Mouse (Mus musculus): ENCODE measurements around the gene Col8a1. TPM values are rescaled to one million over a fixed set of nuclear protein-coding genes. Genes with fewer than 3 reads are reported as not detected.

Gene Col8a1
- polyA plus RNA-seq, 1 experiment from 2014 or later: 0.73 TPM

GRCm38 (mm10) chr16:57750549-57750948, 4.0 kb downstream of the Col8a1 start:
- Histone ChIP-seq H3K27ac (ENCODE audit: low read depth, low read length) (no peak overlapping the region), H3K4me2 (replicated peaks; ENCODE audit: low read depth, low read length) (no peak overlapping the region), H3K27me3 (ENCODE audit: control insufficient read depth, insufficient read depth, low read length) (no peaks in the 10 kb centered on the region), H3K4me3 (ENCODE audit: low read length) (no peak overlapping the region), H3K4me1 (ENCODE audit: control insufficient read depth, insufficient read depth, low read length) (peaks cover 3% of the 10 kb centered on the region; the same call in 1 of the 2 replicates), H3K9me3 (ENCODE audit: control insufficient read depth, low read length) (no peaks in the 10 kb centered on the region), H3K36me3 (ENCODE audit: control insufficient read depth, insufficient read depth, low read length) (no peaks in the 10 kb centered on the region), H3K9ac (ENCODE audit: low read depth, low read length) (no peak overlapping the region)
- 64% methylated on average over 2 of the region's 2 CpGs for WGBS
- no peak for ATAC-seq (ENCODE audit: low FRiP score, low TSS enrichment)

- Histone ChIP-seq H3K9me3 (ENCODE audit: control insufficient read depth, low read length) (no peaks in the 10 kb centered on the region), H3K36me3 (ENCODE audit: control insufficient read depth, insufficient read depth, low read length) (no peaks in the 10 kb centered on the region), H3K27me3 (ENCODE audit: control insufficient read depth, insufficient read depth, low read length) (no peaks in the 10 kb centered on the region), H3K4me1 (ENCODE audit: control insufficient read depth, insufficient read depth, low read length) (no peaks in the 10 kb centered on the region), H3K4me3 (ENCODE audit: low read length) (no peak overlapping the region), H3K4me2 (replicated peaks; ENCODE audit: low read depth, low read length) (no peak overlapping the region), H3K27ac (ENCODE audit: low read depth, low read length) (no peak overlapping the region), H3K9ac (ENCODE audit: low read depth, low read length) (no peak overlapping the region)
- WGBS: 61% methylated on average over 3 of the region's 3 CpGs
- ATAC-seq (ENCODE audit: low FRiP score, low TSS enrichment): no peak
These were observed 6.4 kb downstream of the Col8a1 start for GRCm38 (mm10) chr16:57748093-57748492.

GRCm38 (mm10) chr16:57747357-57748056, 7.0 kb downstream of the Col8a1 start:
- Histone ChIP-seq H3K36me3 (ENCODE audit: control insufficient read depth, insufficient read depth, low read length) (no peaks in the 10 kb centered on the region), H3K4me2 (replicated peaks; ENCODE audit: low read depth, low read length) (no peak overlapping the region), H3K27ac (ENCODE audit: low read depth, low read length) (no peak overlapping the region), H3K9me3 (ENCODE audit: control insufficient read depth, low read length) (no peaks in the 10 kb centered on the region), H3K27me3 (ENCODE audit: control insufficient read depth, insufficient read depth, low read length) (no peaks in the 10 kb centered on the region), H3K4me1 (ENCODE audit: control insufficient read depth, insufficient read depth, low read length) (no peaks in the 10 kb centered on the region), H3K9ac (ENCODE audit: low read depth, low read length) (no peak overlapping the region), H3K4me3 (ENCODE audit: low read length) (no peak overlapping the region)
- 65% methylated on average over 2 of the region's 2 CpGs for WGBS
- ATAC-seq (ENCODE audit: low FRiP score, low TSS enrichment): no peak

GRCm38 (mm10) chr16:57740169-57740568, 14.4 kb downstream of the Col8a1 start:
- 83% methylated on average over 3 of the region's 3 CpGs for WGBS
- no peaks in the 10 kb centered on the region for H3K4me1 ChIP-seq (ENCODE audit: control insufficient read depth, insufficient read depth, low read length)
- H3K9ac ChIP-seq (ENCODE audit: low read depth, low read length): no peak overlapping the region
- ATAC-seq (ENCODE audit: low FRiP score, low TSS enrichment): no peak
- H3K27me3 ChIP-seq (ENCODE audit: control insufficient read depth, insufficient read depth, low read length): no peaks in the 10 kb centered on the region
- no peaks in the 10 kb centered on the region for H3K9me3 ChIP-seq (ENCODE audit: control insufficient read depth, low read length)
- no peak overlapping the region for H3K4me3 ChIP-seq (ENCODE audit: low read length)
- H3K36me3 ChIP-seq (ENCODE audit: control insufficient read depth, insufficient read depth, low read length): no peaks in the 10 kb centered on the region
- no peak overlapping the region for H3K27ac ChIP-seq (ENCODE audit: low read depth, low read length)
- no peak overlapping the region for H3K4me2 ChIP-seq (replicated peaks; ENCODE audit: low read depth, low read length)

GRCm38 (mm10) chr16:57734942-57735341, 19.6 kb downstream of the Col8a1 start:
- no peak overlapping the region for H3K27ac ChIP-seq (ENCODE audit: low read depth, low read length)
- H3K27me3 ChIP-seq (ENCODE audit: control insufficient read depth, insufficient read depth, low read length): no peaks in the 10 kb centered on the region
- no peak overlapping the region for H3K4me3 ChIP-seq (ENCODE audit: low read length)
- H3K9me3 ChIP-seq (ENCODE audit: control insufficient read depth, low read length): no peaks in the 10 kb centered on the region
- H3K4me1 ChIP-seq (ENCODE audit: control insufficient read depth, insufficient read depth, low read length): no peaks in the 10 kb centered on the region
- no peaks in the 10 kb centered on the region for H3K36me3 ChIP-seq (ENCODE audit: control insufficient read depth, insufficient read depth, low read length)
- H3K4me2 ChIP-seq (replicated peaks; ENCODE audit: low read depth, low read length): no peak overlapping the region
- ATAC-seq (ENCODE audit: low FRiP score, low TSS enrichment): no peak
- H3K9ac ChIP-seq (ENCODE audit: low read depth, low read length): no peak overlapping the region
- 83% methylated on average over 2 of the region's 2 CpGs for WGBS

- no peaks in the 10 kb centered on the region for H3K36me3 ChIP-seq (ENCODE audit: control insufficient read depth, insufficient read depth, low read length)
- no peaks in the 10 kb centered on the region for H3K9me3 ChIP-seq (ENCODE audit: control insufficient read depth, low read length)
- ATAC-seq (ENCODE audit: low FRiP score, low TSS enrichment): no peak
- no peak overlapping the region for H3K9ac ChIP-seq (ENCODE audit: low read depth, low read length)
- no peaks in the 10 kb centered on the region for H3K27me3 ChIP-seq (ENCODE audit: control insufficient read depth, insufficient read depth, low read length)
- H3K4me1 ChIP-seq (ENCODE audit: control insufficient read depth, insufficient read depth, low read length): no peaks in the 10 kb centered on the region
- no peak overlapping the region for H3K4me3 ChIP-seq (ENCODE audit: low read length)
- H3K27ac ChIP-seq (ENCODE audit: low read depth, low read length): no peak overlapping the region
- WGBS: 37% methylated on average over 1 of the region's 1 CpGs
- H3K4me2 ChIP-seq (replicated peaks; ENCODE audit: low read depth, low read length): no peak overlapping the region
These were observed 21.0 kb downstream of the Col8a1 start for GRCm38 (mm10) chr16:57733545-57733944.

- H3K4me3 ChIP-seq (ENCODE audit: low read length): no peak overlapping the region
- no peak overlapping the region for H3K4me2 ChIP-seq (replicated peaks; ENCODE audit: low read depth, low read length)
- no peak for ATAC-seq (ENCODE audit: low FRiP score, low TSS enrichment)
- H3K9ac ChIP-seq (ENCODE audit: low read depth, low read length): no peak overlapping the region
- 75% methylated on average over 3 of the region's 3 CpGs for WGBS
- H3K9me3 ChIP-seq (ENCODE audit: control insufficient read depth, low read length): no peaks in the 10 kb centered on the region
- H3K27ac ChIP-seq (ENCODE audit: low read depth, low read length): no peak overlapping the region
- H3K27me3 ChIP-seq (ENCODE audit: control insufficient read depth, insufficient read depth, low read length): no peaks in the 10 kb centered on the region
- H3K36me3 ChIP-seq (ENCODE audit: control insufficient read depth, insufficient read depth, low read length): no peaks in the 10 kb centered on the region
- H3K4me1 ChIP-seq (ENCODE audit: control insufficient read depth, insufficient read depth, low read length): no peaks in the 10 kb centered on the region
These were observed 21.4 kb downstream of the Col8a1 start for GRCm38 (mm10) chr16:57733139-57733538.

GRCm38 (mm10) chr16:57724978-57725377, 29.6 kb downstream of the Col8a1 start:
- H3K4me3 ChIP-seq (ENCODE audit: low read length): no peak overlapping the region
- 52% methylated on average over 3 of the region's 3 CpGs for WGBS
- H3K9me3 ChIP-seq (ENCODE audit: control insufficient read depth, low read length): no peaks in the 10 kb centered on the region
- no peaks in the 10 kb centered on the region for H3K36me3 ChIP-seq (ENCODE audit: control insufficient read depth, insufficient read depth, low read length)
- H3K27ac ChIP-seq (ENCODE audit: low read depth, low read length): no peak overlapping the region
- H3K4me2 ChIP-seq (replicated peaks; ENCODE audit: low read depth, low read length): no peak overlapping the region
- no peaks in the 10 kb centered on the region for H3K27me3 ChIP-seq (ENCODE audit: control insufficient read depth, insufficient read depth, low read length)
- ATAC-seq (ENCODE audit: low FRiP score, low TSS enrichment): no peak
- no peaks in the 10 kb centered on the region for H3K4me1 ChIP-seq (ENCODE audit: control insufficient read depth, insufficient read depth, low read length)
- no peak overlapping the region for H3K9ac ChIP-seq (ENCODE audit: low read depth, low read length)

- no peaks in the 10 kb centered on the region for H3K9me3 ChIP-seq (ENCODE audit: control insufficient read depth, low read length)
- no peak for ATAC-seq (ENCODE audit: low FRiP score, low TSS enrichment)
- H3K27ac ChIP-seq (ENCODE audit: low read depth, low read length): no peak overlapping the region
- no peaks in the 10 kb centered on the region for H3K36me3 ChIP-seq (ENCODE audit: control insufficient read depth, insufficient read depth, low read length)
- H3K4me3 ChIP-seq (ENCODE audit: low read length): no peak overlapping the region
- 81% methylated on average over 2 of the region's 2 CpGs for WGBS
- H3K9ac ChIP-seq (ENCODE audit: low read depth, low read length): no peak overlapping the region
- no peaks in the 10 kb centered on the region for H3K27me3 ChIP-seq (ENCODE audit: control insufficient read depth, insufficient read depth, low read length)
- no peaks in the 10 kb centered on the region for H3K4me1 ChIP-seq (ENCODE audit: control insufficient read depth, insufficient read depth, low read length)
- H3K4me2 ChIP-seq (replicated peaks; ENCODE audit: low read depth, low read length): no peak overlapping the region
These were observed 35.6 kb downstream of the Col8a1 start for GRCm38 (mm10) chr16:57718982-57719381.
